Mouse (Mus musculus): ENCODE results near the gene Dtnb. TPM values are rescaled to one million over a fixed set of nuclear protein-coding genes. Genes with fewer than 3 reads are reported as not detected.

The Dtnb gene
- polyA plus RNA-seq, 1 experiment from 2014 or later, result 16.3 TPM

DNA sequence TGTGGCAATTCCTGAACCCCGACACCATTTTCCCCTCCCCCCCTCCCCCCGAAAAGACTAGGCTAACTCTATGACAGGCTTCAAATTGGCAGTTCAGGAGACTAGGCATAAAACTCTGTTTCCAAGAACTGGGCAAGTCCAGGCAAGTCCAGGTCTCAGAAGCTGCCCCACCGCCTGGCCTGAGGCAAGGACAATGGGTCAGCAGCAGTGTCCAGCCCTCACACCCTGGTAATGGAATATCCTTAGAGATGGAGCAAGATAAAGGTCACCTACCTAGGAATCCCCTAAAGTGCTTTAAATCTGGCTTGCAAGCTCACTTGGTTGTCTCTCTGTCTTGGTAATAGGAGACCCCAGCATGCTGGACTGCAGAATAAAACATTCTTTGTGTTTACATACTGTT lies 24.3 kb upstream of the Dtnb start:
- H3K27ac ChIP-seq, result no peak overlapping the region
- no peaks in the 10 kb centered on the region for H3K9me3 ChIP-seq (replicated peaks)
- peaks cover 2% of the 10 kb centered on the region; the same call in 1 of the 2 replicates for H3K4me1 ChIP-seq (replicated peaks)
- 52% methylated on average over 3 of the region's 3 CpGs for WGBS (ENCODE audit: insufficient replicate concordance)
- H3K4me2 ChIP-seq, result no peak overlapping the region
- DNase-seq (no peak), ATAC-seq (ENCODE audit: low read depth) (no peak)
- H3K4me3 ChIP-seq (replicated peaks), result no peak overlapping the region
- H3K27me3 ChIP-seq, result no peaks in the 10 kb centered on the region
- no peak overlapping the region for H3K9ac ChIP-seq
- no peaks in the 10 kb centered on the region for H3K36me3 ChIP-seq

DNA sequence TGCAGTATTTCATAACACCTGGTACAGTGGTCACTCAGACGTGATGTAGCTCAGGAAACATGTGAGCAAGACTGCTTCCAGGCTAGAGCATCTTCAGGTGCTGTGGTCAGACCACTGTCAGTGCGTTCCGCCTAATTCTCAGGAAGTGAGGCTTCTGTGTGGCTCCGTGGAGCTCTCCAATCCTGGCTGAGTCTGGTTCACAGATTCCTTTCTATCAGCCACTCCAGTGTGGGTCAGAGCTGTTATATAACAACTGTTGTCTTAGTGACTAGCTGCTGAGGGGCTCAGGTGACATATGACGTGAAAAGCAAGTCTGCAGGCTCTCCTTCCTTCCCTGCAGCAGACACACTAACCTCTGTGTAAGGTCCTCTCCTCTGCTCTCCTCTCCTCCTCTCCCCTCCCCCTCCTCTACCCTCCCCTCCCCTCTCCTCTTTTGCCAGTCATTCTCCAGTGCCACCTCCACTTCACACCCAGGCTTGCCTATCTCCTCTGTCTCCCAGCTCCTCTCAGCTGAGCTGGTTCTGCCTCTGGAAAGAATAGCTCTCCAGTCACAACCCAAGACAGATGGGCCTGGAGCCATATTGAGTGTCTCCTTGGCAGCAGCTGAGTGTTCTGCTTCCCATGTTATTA lies 23.5 kb upstream of the Dtnb start:
- no peaks in the 10 kb centered on the region for H3K27me3 ChIP-seq
- no peak overlapping the region for H3K4me3 ChIP-seq (replicated peaks)
- H3K9me3 ChIP-seq (replicated peaks), result no peaks in the 10 kb centered on the region
- no peak overlapping the region for H3K27ac ChIP-seq
- no peaks in the 10 kb centered on the region for H3K36me3 ChIP-seq
- ATAC-seq (ENCODE audit: low read depth) (no peak), DNase-seq (no peak)
- peaks cover 2% of the 10 kb centered on the region; the same call in 1 of the 2 replicates for H3K4me1 ChIP-seq (replicated peaks)
- no peak overlapping the region for H3K9ac ChIP-seq
- H3K4me2 ChIP-seq, result no peak overlapping the region
- 29% methylated on average over 5 of the region's 5 CpGs for WGBS (ENCODE audit: insufficient replicate concordance)

DNA sequence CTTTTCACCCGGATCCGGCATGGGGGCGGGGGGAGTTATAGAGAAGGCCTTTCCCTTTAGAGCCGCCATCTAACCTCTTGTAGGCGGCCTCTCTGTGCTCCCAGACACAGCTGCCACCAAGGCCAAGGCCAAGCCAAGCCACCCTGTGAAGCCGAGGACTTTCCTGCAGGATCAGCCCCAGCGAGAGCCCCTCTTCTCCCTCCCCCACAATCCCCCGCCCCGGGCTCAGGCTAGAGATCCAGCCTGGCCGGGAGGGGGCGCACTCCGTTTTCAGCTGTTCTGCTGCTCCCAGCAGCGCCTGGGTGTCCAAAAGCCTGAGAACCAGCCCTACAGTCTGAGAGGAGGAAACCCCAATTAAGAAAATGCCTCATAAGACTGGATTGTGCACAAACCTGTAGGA lies 21.9 kb upstream of the Dtnb start:
- WGBS (ENCODE audit: insufficient replicate concordance), result 8% methylated on average over 13 of the region's 13 CpGs
- no peaks in the 10 kb centered on the region for H3K27me3 ChIP-seq
- H3K4me3 ChIP-seq (replicated peaks), result 0 out of 2 replicates have a peak overlapping the region, but pooled peaks have one; percentile 15
- H3K9me3 ChIP-seq (replicated peaks), result no peaks in the 10 kb centered on the region
- H3K27ac ChIP-seq, result no peak overlapping the region
- DNase-seq, result no peak
- peaks cover 2% of the 10 kb centered on the region; the same call in 1 of the 2 replicates for H3K4me1 ChIP-seq (replicated peaks)
- no peak overlapping the region for H3K9ac ChIP-seq
- ATAC-seq (ENCODE audit: low read depth), result peak; percentile 53; the same call in 1 of the 2 replicates
- peak overlapping the region; percentile 43; the same call in 1 of the 2 replicates for H3K4me2 ChIP-seq
- H3K36me3 ChIP-seq, result no peaks in the 10 kb centered on the region

DNA sequence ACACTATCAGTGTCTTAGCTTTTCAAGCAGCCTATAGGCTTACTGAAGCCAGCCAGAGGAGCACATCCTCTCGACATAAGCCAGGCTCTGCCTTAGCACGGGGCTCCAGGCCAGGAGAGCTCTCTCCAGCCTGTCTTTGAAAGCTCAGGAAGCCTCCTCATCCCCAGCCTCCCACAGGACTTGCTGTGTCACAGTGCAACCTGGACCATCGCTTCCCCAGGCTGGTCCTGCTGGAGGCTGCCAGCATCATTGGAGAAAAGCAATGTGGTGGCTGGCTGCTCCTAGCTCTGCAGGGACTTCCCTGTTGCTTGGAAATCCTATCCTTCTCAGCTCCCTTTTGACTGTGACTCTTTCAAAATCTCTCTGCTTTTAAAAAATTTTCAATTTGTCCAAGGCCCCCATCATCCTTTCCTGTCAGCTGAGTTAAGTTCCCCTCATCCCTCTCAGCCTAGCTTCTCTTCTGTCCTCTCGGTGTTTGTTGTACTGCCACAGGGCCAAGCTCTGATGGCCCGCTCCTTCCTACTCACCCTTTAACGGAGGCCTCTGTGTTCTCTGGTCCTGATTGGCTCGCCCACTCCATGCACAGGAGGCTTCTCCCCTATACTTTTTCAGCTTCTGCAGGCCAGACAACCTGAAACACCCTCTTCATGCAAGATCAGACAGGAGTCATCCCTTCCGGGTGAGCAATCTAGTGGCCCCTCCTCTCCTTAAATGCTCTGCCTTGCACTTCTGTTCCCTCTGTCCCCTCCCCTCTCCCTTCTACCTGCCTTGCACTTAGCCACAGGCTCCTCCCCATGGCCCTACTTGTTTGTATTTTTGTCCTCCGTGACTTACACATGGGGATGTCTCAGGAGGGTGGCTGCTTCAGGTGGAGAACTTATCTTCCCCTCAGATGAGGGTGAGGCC lies 14.5 kb upstream of the Dtnb start:
- Histone ChIP-seq H3K9ac (no peak overlapping the region), H3K27me3 (no peaks in the 10 kb centered on the region), H3K4me2 (no peak overlapping the region), H3K4me1 (replicated peaks) (peaks cover 12% of the 10 kb centered on the region), H3K4me3 (replicated peaks) (no peak overlapping the region), H3K9me3 (replicated peaks) (no peaks in the 10 kb centered on the region), H3K27ac (no peak overlapping the region), H3K36me3 (no peaks in the 10 kb centered on the region)
- DNase-seq, result no peak
- 57% methylated on average over 9 of the region's 9 CpGs for WGBS (ENCODE audit: insufficient replicate concordance)
- no peak for ATAC-seq (ENCODE audit: low read depth)

DNA sequence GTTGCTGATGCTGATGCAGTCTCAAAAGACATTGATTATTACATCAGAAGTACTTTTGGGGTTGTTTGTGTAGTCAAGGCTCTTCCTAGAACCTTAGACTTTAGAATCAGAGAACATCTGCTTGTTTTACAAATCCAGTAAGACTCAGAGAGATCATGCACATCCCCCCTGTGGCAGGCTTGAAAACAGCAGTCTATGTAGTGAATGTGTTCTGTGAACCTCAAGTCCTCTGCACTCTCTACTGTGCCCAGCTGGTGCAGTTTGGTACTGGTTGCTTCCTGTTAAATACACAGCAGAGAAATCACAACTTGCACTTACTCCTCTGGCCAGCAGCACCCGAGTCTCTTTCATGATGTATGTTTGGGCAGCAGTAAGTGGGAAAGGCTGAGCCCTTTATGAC lies 11.6 kb upstream of the Dtnb start:
- Histone ChIP-seq H3K27ac (no peak overlapping the region), H3K9me3 (replicated peaks) (no peaks in the 10 kb centered on the region), H3K4me1 (replicated peaks) (peaks cover 12% of the 10 kb centered on the region), H3K9ac (no peak overlapping the region), H3K4me2 (no peak overlapping the region), H3K36me3 (no peaks in the 10 kb centered on the region), H3K27me3 (no peaks in the 10 kb centered on the region), H3K4me3 (replicated peaks) (no peak overlapping the region)
- WGBS (ENCODE audit: insufficient replicate concordance), result 15% methylated on average over 1 of the region's 1 CpGs
- DNase-seq (peak; percentile 26), ATAC-seq (ENCODE audit: low read depth) (peak; percentile 73)

DNA sequence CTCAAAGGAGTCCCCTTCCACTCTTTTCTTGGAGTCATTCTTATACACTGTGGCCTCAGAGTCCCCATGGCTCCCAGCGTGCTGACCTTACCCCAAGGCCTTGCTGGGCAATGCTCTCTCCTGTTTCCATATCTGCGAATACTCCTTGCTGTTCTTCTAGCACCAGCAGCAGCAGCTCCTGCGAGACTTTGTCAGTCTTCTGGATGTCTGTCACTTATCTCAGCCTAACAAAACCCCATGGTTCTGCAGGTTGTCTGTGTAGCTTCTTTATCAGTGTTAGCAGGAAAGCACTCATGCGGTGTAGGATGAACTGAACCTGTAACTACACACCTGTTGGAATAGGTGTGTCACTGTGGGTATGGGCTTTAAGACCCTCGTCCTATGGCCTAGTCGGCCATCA lies 11.1 kb upstream of the Dtnb start:
- Histone ChIP-seq H3K4me2 (no peak overlapping the region), H3K9ac (no peak overlapping the region), H3K9me3 (replicated peaks) (no peaks in the 10 kb centered on the region), H3K4me3 (replicated peaks) (no peak overlapping the region), H3K4me1 (replicated peaks) (peaks cover 12% of the 10 kb centered on the region), H3K27ac (no peak overlapping the region), H3K36me3 (no peaks in the 10 kb centered on the region), H3K27me3 (no peaks in the 10 kb centered on the region)
- DNase-seq (peak; percentile 8), ATAC-seq (ENCODE audit: low read depth) (peak; percentile 72)
- 38% methylated on average over 6 of the region's 6 CpGs for WGBS (ENCODE audit: insufficient replicate concordance)

DNA sequence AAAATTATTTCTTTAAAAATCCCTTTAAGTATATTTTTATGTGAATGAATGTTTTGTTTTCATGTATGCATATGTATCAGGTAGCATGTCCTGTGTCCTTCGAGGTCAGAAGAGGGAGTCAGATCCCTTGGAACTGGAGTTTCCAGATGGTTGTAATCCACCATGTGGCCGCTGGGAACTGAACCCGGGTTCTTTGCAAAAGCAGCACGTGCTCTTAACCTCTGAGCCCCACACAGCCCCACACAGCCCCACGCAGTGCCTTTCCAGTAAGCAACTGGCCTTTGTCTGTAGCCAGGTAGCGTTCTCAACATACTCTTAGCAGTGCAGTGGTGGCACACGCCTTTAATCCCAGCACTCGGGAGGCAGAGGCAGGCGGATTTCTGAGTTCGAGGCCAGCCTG lies 9.4 kb upstream of the Dtnb start:
- peaks cover 12% of the 10 kb centered on the region for H3K4me1 ChIP-seq (replicated peaks)
- H3K4me3 ChIP-seq (replicated peaks), result no peak overlapping the region
- H3K9me3 ChIP-seq (replicated peaks), result no peaks in the 10 kb centered on the region
- no peaks in the 10 kb centered on the region for H3K36me3 ChIP-seq
- DNase-seq, result no peak
- ATAC-seq (ENCODE audit: low read depth), result no peak
- WGBS (ENCODE audit: insufficient replicate concordance), result 76% methylated on average over 10 of the region's 10 CpGs
- H3K4me2 ChIP-seq, result no peak overlapping the region
- H3K9ac ChIP-seq, result no peak overlapping the region
- no peak overlapping the region for H3K27ac ChIP-seq
- no peaks in the 10 kb centered on the region for H3K27me3 ChIP-seq

DNA sequence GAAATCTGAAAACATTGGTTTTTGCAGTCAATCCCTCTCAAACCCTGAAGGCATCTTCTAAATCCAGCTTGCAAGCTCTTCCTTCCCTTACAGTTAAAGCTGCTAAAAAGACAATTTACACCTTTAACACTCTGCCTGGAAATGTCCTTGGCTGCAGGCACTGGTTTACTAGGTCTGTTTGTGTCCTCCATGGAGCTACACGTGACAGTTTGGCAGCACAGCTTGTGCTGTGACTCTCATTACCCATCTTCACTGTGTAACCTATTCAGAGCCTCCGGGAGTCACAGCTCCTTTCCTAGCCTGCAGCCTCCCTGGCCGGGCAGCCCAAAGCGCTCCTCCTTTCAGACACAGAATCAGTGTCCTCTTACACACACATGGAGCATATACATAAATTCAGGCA lies 8.5 kb upstream of the Dtnb start:
- H3K27me3 ChIP-seq, result no peaks in the 10 kb centered on the region
- no peak overlapping the region for H3K4me3 ChIP-seq (replicated peaks)
- H3K27ac ChIP-seq, result no peak overlapping the region
- H3K4me1 ChIP-seq (replicated peaks), result peaks cover 12% of the 10 kb centered on the region
- no peaks in the 10 kb centered on the region for H3K9me3 ChIP-seq (replicated peaks)
- no peak overlapping the region for H3K9ac ChIP-seq
- H3K36me3 ChIP-seq, result no peaks in the 10 kb centered on the region
- DNase-seq (no peak), ATAC-seq (ENCODE audit: low read depth) (no peak)
- no peak overlapping the region for H3K4me2 ChIP-seq
- 67% methylated on average over 4 of the region's 4 CpGs for WGBS (ENCODE audit: insufficient replicate concordance)

DNA sequence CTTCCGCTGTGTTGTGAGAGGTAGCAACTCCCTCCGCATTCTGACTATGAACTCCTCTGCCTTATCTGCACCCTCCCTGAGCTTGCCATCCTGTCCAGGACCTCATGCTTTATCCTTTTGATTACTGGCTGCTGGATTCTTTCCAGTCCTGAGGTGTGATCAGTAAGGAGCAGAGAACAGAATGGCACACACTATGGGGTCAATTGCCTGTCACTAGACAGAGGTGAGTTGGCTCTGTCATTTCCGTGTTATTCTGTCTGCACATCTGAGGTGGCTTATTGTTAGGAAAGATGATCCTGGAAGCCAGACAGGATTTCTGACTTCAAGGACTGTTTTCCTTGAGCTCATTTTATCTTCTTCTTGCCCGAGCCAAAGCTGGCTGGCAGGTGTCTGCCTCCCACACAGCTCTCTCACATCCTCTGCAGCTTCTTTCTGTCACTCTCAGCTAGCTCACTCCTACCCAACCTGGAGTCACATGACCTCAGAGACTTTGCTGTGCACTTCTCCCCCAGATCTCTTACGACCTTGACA lies 3.7 kb upstream of the Dtnb start:
- Histone ChIP-seq H3K4me2 (no peak overlapping the region), H3K4me1 (replicated peaks) (peaks cover 23% of the 10 kb centered on the region), H3K36me3 (no peaks in the 10 kb centered on the region), H3K27me3 (0 out of 2 replicates have a peak, but pooled peaks cover 2% of the 10 kb centered on the region), H3K27ac (no peak overlapping the region), H3K4me3 (replicated peaks) (no peak overlapping the region), H3K9ac (no peak overlapping the region), H3K9me3 (replicated peaks) (no peaks in the 10 kb centered on the region)
- DNase-seq (no peak), ATAC-seq (ENCODE audit: low read depth) (no peak)
- 63% methylated on average over 5 of the region's 5 CpGs for WGBS (ENCODE audit: insufficient replicate concordance)

DNA sequence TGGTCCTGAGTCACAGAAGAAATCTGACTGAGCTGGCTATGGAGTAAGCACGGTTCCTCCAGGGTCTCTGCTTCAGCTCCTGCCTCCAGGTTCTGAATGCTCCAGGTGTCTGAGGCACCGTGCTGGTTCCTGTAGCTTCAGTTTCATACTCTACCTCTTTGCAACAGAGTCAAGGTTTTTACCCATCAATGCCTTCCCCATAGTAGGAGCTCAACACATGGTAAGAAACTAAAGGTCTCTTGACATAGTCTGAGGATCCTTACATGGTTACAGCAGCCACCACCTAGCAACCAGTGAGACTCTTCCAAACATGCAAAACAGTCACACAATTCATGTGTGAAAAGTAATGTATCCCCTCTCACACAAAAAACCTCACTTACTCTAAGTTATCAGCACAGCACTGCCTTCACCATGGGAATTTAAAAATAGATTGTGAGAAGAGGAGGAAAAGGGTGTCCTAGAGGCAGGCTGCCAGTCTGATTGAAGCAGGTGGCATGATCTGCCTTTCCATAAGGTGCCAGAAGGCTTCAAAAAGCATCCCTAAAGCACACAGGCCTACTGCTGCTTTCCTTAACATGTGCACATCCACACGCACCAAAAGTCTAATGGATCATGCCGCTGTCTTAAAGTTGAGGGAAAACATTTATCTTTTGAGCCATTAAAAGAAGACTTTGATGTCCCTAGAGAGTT lies 1.3 kb upstream of the Dtnb start:
- Histone ChIP-seq H3K36me3 (no peaks in the 10 kb centered on the region), H3K27me3 (0 out of 2 replicates have a peak, but pooled peaks cover 4% of the 10 kb centered on the region), H3K9me3 (replicated peaks) (no peaks in the 10 kb centered on the region), H3K4me2 (peak overlapping the region; percentile 97; the same call in 1 of the 2 replicates), H3K4me3 (replicated peaks) (no peak overlapping the region), H3K4me1 (replicated peaks) (peaks cover 33% of the 10 kb centered on the region), H3K27ac (no peak overlapping the region), H3K9ac (no peak overlapping the region)
- DNase-seq (no peak), ATAC-seq (ENCODE audit: low read depth) (no peak)
- WGBS (ENCODE audit: insufficient replicate concordance), result 84% methylated on average over 4 of the region's 4 CpGs

Measured in liver, embryonic 13.5 days (tissue).